Mouse (Mus musculus): ENCODE data around the gene Ssh2.

DNA sequence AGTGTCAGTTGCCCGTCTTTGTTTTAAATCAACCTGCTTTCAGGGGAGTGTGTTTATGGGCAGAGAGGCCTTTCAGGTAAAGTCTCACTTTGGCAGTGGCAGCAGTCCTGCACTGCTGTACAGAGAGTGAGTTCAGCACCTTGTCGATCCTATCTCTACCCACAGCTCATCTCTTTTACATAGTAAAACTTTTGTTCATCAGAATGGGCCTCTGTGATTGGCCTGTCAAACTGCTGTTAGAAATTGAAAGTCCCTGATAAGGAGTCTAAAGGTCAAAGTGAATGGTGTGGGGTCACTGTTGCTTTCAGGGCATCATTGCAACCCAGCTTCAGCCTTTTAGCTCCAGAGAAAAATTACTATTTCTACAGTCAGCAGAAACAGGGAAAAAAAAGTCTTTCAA lies 147.4 kb downstream of the Ssh2 start:
- TF ChIP-seq EP300 (IDR thresholded peaks at IDR 0.05; ENCODE audit: insufficient read depth, low read depth, low read length) (no peak), CTCF (IDR thresholded peaks at IDR 0.05; ENCODE audit: low read depth, low read length) (no peak)
